7 mouse cellular contexts compared by ENCODE assay signal in genomic region chr10:126962271-126962965, GRCm38 (mm10). TPM values are rescaled to one million over a fixed set of nuclear protein-coding genes. Genes with fewer than 3 reads are reported as not detected.
DNase-seq lines count a peak whose midpoint lies in the region; ATAC-seq and TF ChIP-seq lines count a peak whose summit lies in the region.

No protein-coding gene starts in this region.

- H3K9ac ChIP-seq in forebrain, embryonic 11.5 days (ENCODE audit: low read length): peak overlapping the region; percentile 5; the same call in 1 of the 2 replicates

- ATAC-seq in forebrain, embryonic 11.5 days (replicated peaks; ENCODE audit: low FRiP score): peak; percentile 40; the same call in 1 of the 2 replicates

- no peak for TF ChIP-seq CTCF in brain, embryonic 14.5 days (IDR thresholded peaks at IDR 0.05; ENCODE audit: borderline replicate concordance, extremely low read depth, insufficient read depth, insufficient read length)

- WGBS in forebrain, embryonic 11.5 days: 28% methylated on average over 15 of the region's 15 CpGs

- peak overlapping the region; percentile 62; the same call in 1 of the 2 replicates for H3K27ac ChIP-seq in forebrain, embryonic 11.5 days (ENCODE audit: low read depth, low read length)

- H3K4me1 ChIP-seq in forebrain, embryonic 11.5 days (replicated peaks; ENCODE audit: control insufficient read depth, insufficient read depth, low read length): peaks cover 15% of the 10 kb centered on the region

- no peak overlapping the region for H3K4me2 ChIP-seq in forebrain, embryonic 11.5 days (ENCODE audit: low read depth, low read length, severe bottlenecking)

- no peaks in the 10 kb centered on the region for H3K27me3 ChIP-seq in forebrain, embryonic 11.5 days (ENCODE audit: control insufficient read depth, insufficient read depth, low read length)

- no peaks in the 10 kb centered on the region for H3K36me3 ChIP-seq in forebrain, embryonic 11.5 days (ENCODE audit: control insufficient read depth, insufficient read depth, low read length)

- DNase-seq in NIH3T3 (ENCODE audit: low read depth): peak; percentile 90
- DNase-seq in brain, embryonic 14.5 days (ENCODE audit: low read depth): peak; percentile 82
- DNase-seq in forebrain, embryonic 11.5 days (ENCODE audit: low spot score): peak; percentile 81
- peak; percentile 72 for DNase-seq in heart, postnatal 4 days
- peak; percentile 58 to 61 for DNase-seq in layer of hippocampus, postnatal 10 days (ENCODE audit: low spot score in 2 of 2)
- DNase-seq in lung, postnatal 36 days: peak; percentile 76
- no peak for DNase-seq in thymus, postnatal 14 days

- no peaks in the 10 kb centered on the region for H3K9me3 ChIP-seq in forebrain, embryonic 11.5 days (ENCODE audit: control insufficient read depth, low read length)

- no peak for TF ChIP-seq POLR2A in brain, embryonic 14.5 days (IDR thresholded peaks at IDR 0.05; ENCODE audit: borderline replicate concordance, extremely low read depth, insufficient read depth, insufficient read length, poor library complexity, severe bottlenecking)

- no peak overlapping the region for H3K4me3 ChIP-seq in forebrain, embryonic 11.5 days (ENCODE audit: low read depth, low read length)

RNA-seq across cellular contexts. Expression of gene Ctdsp2, which starts 16.1 kb away (rescaled TPM):
- polyA plus RNA-seq in brain, embryonic 14.5 days (2012; rRNA removed): 73.2 and 79.8 TPM in 2 replicates
- polyA plus RNA-seq in forebrain, embryonic 11.5 days (2014; fragmentation: Nextera tagmentation; extraction: Ambion mirVana): 58.8 and 63.2 TPM in 2 replicates
- total RNA-seq in heart, postnatal 4 days (2021): 100 to 1,000 TPM; 132 to 136 TPM
- total RNA-seq in layer of hippocampus, postnatal 10 days (2021): 10 to 100 TPM; 78.9 to 88.9 TPM

RNA-seq across cellular contexts. Expression of gene Avil, which starts 38.1 kb away (rescaled TPM):
- polyA plus RNA-seq in brain, embryonic 14.5 days (2012; rRNA removed): 0.28 and 1.7 TPM in 2 replicates
- 0.08 and 0.32 TPM in 2 replicates for polyA plus RNA-seq in forebrain, embryonic 11.5 days (2014; fragmentation: Nextera tagmentation; extraction: Ambion mirVana)
- total RNA-seq in heart, postnatal 4 days (2021): under 1 TPM; 0.10 to 0.23 TPM
- under 1 TPM; 0.11 to 0.18 TPM for total RNA-seq in layer of hippocampus, postnatal 10 days (2021)
